Mouse (Mus musculus) brain, embryonic 14.5 days (tissue): ENCODE measurements around the gene Blnk.

Experiments used
- CTCF ChIP-seq: fragments of 200-500 bp; IDR thresholded peaks from 2 replicates; pipeline ENCODE4 v1.5.1; 2012; ENCODE audit warnings: inconsistent platforms, mild to moderate bottlenecking, moderate library complexity, borderline replicate concordance; ENCODE audit not compliant: insufficient read depth, insufficient read length; ENCODE audit errors: extremely low read depth
- POLR2A ChIP-seq: fragments of 200-500 bp; IDR thresholded peaks from 2 replicates; pipeline ENCODE4 v1.6.1; 2012; ENCODE audit warnings: mild to moderate bottlenecking, inconsistent platforms, borderline replicate concordance; ENCODE audit not compliant: poor library complexity, insufficient read depth, insufficient read length, severe bottlenecking; ENCODE audit errors: extremely low read depth

- TF ChIP-seq CTCF, result no peak
- TF ChIP-seq POLR2A, result no peak
These were observed 13.4 kb upstream of the Blnk start for GRCm38 (mm10) chr19:41007733-41008132.
